Mouse (Mus musculus) kidney, embryonic 16.5 days (tissue): ENCODE data around the gene Ltf. TPM values are rescaled to one million over a fixed set of nuclear protein-coding genes. Genes with fewer than 3 reads are reported as not detected.

Experiments used
- ATAC-seq: fragments of 200-750 bp; cut with Nextera tagmentation; 2 replicates; pipeline ENCODE4 v1.8.0; 2017; ENCODE audit warnings: moderate TSS enrichment; ENCODE audit not compliant: low FRiP score, low TSS enrichment
- H3K27ac ChIP-seq: fragments of 300-500 bp; sonication (generic); 2 replicates; pipeline ENCODE4 v1.5.1; 2014; ENCODE audit warnings: low read length
- H3K27me3 ChIP-seq: fragments of 300-500 bp; sonication (generic); 2 replicates; pipeline ENCODE4 v1.6.1; 2014; ENCODE audit warnings: low read length, control low read depth, mixed read lengths; ENCODE audit not compliant: insufficient read depth
- H3K36me3 ChIP-seq: fragments of 300-500 bp; sonication (generic); 2 replicates; pipeline ENCODE4 v1.6.1; 2014; ENCODE audit warnings: low read length, control low read depth, mixed read lengths; ENCODE audit not compliant: insufficient read depth
- H3K4me1 ChIP-seq: fragments of 300-500 bp; sonication (generic); 2 replicates; pipeline ENCODE4 v1.6.1; 2014; ENCODE audit warnings: low read length, control low read depth, mixed read lengths; ENCODE audit not compliant: insufficient read depth
- H3K4me2 ChIP-seq: fragments of 300-500 bp; sonication (generic); replicated peaks from 2 replicates; pipeline ENCODE4 v1.6.1; 2014; ENCODE audit warnings: low read depth, low read length
- H3K4me3 ChIP-seq: fragments of 300-500 bp; sonication (generic); 2 replicates; pipeline ENCODE4 v1.5.1; 2014; ENCODE audit warnings: mild to moderate bottlenecking, low read length
- H3K9ac ChIP-seq: fragments of 300-500 bp; sonication (generic); replicated peaks from 2 replicates; pipeline ENCODE4 v1.6.1; 2014; ENCODE audit warnings: low read length
- H3K9me3 ChIP-seq: fragments of 300-500 bp; sonication (generic); 2 replicates; pipeline ENCODE4 v1.6.1; 2016; ENCODE audit warnings: low read length, control low read depth
- whole genome bisulfite sequencing: fragments of 180-500 bp; shearing (Covaris S2); extraction: QIAGEN DNeasy Blood & Tissue Kit; methylation state at CpG from one replicate; pipeline ENCODE4 v1.1.7; 2014; 5-methylcytosine and 5-hydroxymethylcytosine counted together
- polyA plus RNA-seq: library from polyadenylated mRNA; unstranded; fragments of >200 nt; fragmentation: Nextera tagmentation; extraction: Ambion mirVana; gene quantifications from 2 replicates; pipeline ENCODE4 v1.2.1, GENCODE M21; 2015

Gene Ltf
- polyA plus RNA-seq, 1 experiment from 2014 or later: 1.8 TPM

GRCm38 (mm10) chr9:110993281-110993709, 25.8 kb upstream of the Ltf start:
- H3K9ac ChIP-seq: no peak overlapping the region
- H3K36me3 ChIP-seq: no peaks in the 10 kb centered on the region
- H3K27ac ChIP-seq: no peak overlapping the region
- no peak overlapping the region for H3K4me3 ChIP-seq
- no peak overlapping the region for H3K4me2 ChIP-seq
- 28% methylated on average over 3 of the region's 3 CpGs for WGBS
- ATAC-seq: no peak
- H3K9me3 ChIP-seq: no peaks in the 10 kb centered on the region
- no peaks in the 10 kb centered on the region for H3K27me3 ChIP-seq
- H3K4me1 ChIP-seq: no peaks in the 10 kb centered on the region

GRCm38 (mm10) chr9:110994716-110995172, 24.3 kb upstream of the Ltf start:
- peak overlapping the region; percentile 56 for H3K4me2 ChIP-seq
- no peaks in the 10 kb centered on the region for H3K36me3 ChIP-seq
- peak overlapping the region; percentile 50 for H3K9ac ChIP-seq
- H3K4me3 ChIP-seq: peak overlapping the region; percentile 45
- H3K4me1 ChIP-seq: no peaks in the 10 kb centered on the region
- H3K9me3 ChIP-seq: no peaks in the 10 kb centered on the region
- no peaks in the 10 kb centered on the region for H3K27me3 ChIP-seq
- peak overlapping the region; percentile 8; the same call in 1 of the 2 replicates for H3K27ac ChIP-seq
- peak; percentile 93 for ATAC-seq
- 7% methylated on average over 13 of the region's 13 CpGs for WGBS

- Histone ChIP-seq H3K9me3 (no peaks in the 10 kb centered on the region), H3K4me2 (no peak overlapping the region), H3K4me1 (no peaks in the 10 kb centered on the region), H3K9ac (no peak overlapping the region), H3K27me3 (no peaks in the 10 kb centered on the region), H3K27ac (no peak overlapping the region), H3K36me3 (no peaks in the 10 kb centered on the region), H3K4me3 (no peak overlapping the region)
- ATAC-seq: no peak
- WGBS: 4% methylated on average over 5 of the region's 5 CpGs
These were observed 21.8 kb upstream of the Ltf start for GRCm38 (mm10) chr9:110997245-110997644.

- Histone ChIP-seq H3K9me3 (no peaks in the 10 kb centered on the region), H3K36me3 (no peaks in the 10 kb centered on the region), H3K4me2 (no peak overlapping the region), H3K4me1 (no peaks in the 10 kb centered on the region), H3K9ac (no peak overlapping the region), H3K27me3 (no peaks in the 10 kb centered on the region), H3K4me3 (no peak overlapping the region), H3K27ac (no peak overlapping the region)
- ATAC-seq: no peak
- WGBS: 86% methylated on average over 2 of the region's 2 CpGs
These were observed 20.0 kb upstream of the Ltf start for GRCm38 (mm10) chr9:110999056-110999455.

GRCm38 (mm10) chr9:110999856-111000255, 19.2 kb upstream of the Ltf start:
- Histone ChIP-seq H3K9me3 (no peaks in the 10 kb centered on the region), H3K27me3 (no peaks in the 10 kb centered on the region), H3K36me3 (no peaks in the 10 kb centered on the region), H3K4me2 (no peak overlapping the region), H3K9ac (no peak overlapping the region), H3K4me3 (no peak overlapping the region), H3K27ac (no peak overlapping the region), H3K4me1 (no peaks in the 10 kb centered on the region)
- WGBS: 73% methylated on average over 10 of the region's 10 CpGs
- ATAC-seq: no peak

GRCm38 (mm10) chr9:111001621-111002020, 17.4 kb upstream of the Ltf start:
- Histone ChIP-seq H3K27ac (no peak overlapping the region), H3K4me3 (no peak overlapping the region), H3K27me3 (no peaks in the 10 kb centered on the region), H3K4me1 (no peaks in the 10 kb centered on the region), H3K36me3 (no peaks in the 10 kb centered on the region), H3K9me3 (no peaks in the 10 kb centered on the region), H3K9ac (no peak overlapping the region), H3K4me2 (no peak overlapping the region)
- WGBS: 79% methylated on average over 12 of the region's 12 CpGs
- ATAC-seq: no peak

- WGBS: 91% methylated on average over 9 of the region's 9 CpGs
- Histone ChIP-seq H3K27ac (no peak overlapping the region), H3K9ac (no peak overlapping the region), H3K27me3 (no peaks in the 10 kb centered on the region), H3K9me3 (no peaks in the 10 kb centered on the region), H3K4me1 (no peaks in the 10 kb centered on the region), H3K36me3 (no peaks in the 10 kb centered on the region), H3K4me2 (no peak overlapping the region), H3K4me3 (no peak overlapping the region)
- no peak for ATAC-seq
These were observed 15.8 kb upstream of the Ltf start for GRCm38 (mm10) chr9:111003279-111003678.

GRCm38 (mm10) chr9:111006544-111006943, 12.5 kb upstream of the Ltf start:
- Histone ChIP-seq H3K4me3 (no peak overlapping the region), H3K4me1 (no peaks in the 10 kb centered on the region), H3K4me2 (no peak overlapping the region), H3K36me3 (no peaks in the 10 kb centered on the region), H3K9ac (no peak overlapping the region), H3K9me3 (no peaks in the 10 kb centered on the region), H3K27ac (no peak overlapping the region), H3K27me3 (no peaks in the 10 kb centered on the region)
- ATAC-seq: no peak
- 93% methylated on average over 2 of the region's 2 CpGs for WGBS

- Histone ChIP-seq H3K9me3 (no peaks in the 10 kb centered on the region), H3K27ac (no peak overlapping the region), H3K36me3 (no peaks in the 10 kb centered on the region), H3K27me3 (no peaks in the 10 kb centered on the region), H3K9ac (no peak overlapping the region), H3K4me1 (peaks cover 4% of the 10 kb centered on the region; the same call in 1 of the 2 replicates), H3K4me2 (no peak overlapping the region), H3K4me3 (no peak overlapping the region)
- no peak for ATAC-seq
- 67% methylated on average over 3 of the region's 3 CpGs for WGBS
These were observed 9.3 kb upstream of the Ltf start for GRCm38 (mm10) chr9:111009763-111010162.

GRCm38 (mm10) chr9:111011550-111011949, 7.5 kb upstream of the Ltf start:
- H3K27me3 ChIP-seq: no peaks in the 10 kb centered on the region
- H3K4me1 ChIP-seq: peaks cover 4% of the 10 kb centered on the region; the same call in 1 of the 2 replicates
- H3K9me3 ChIP-seq: no peaks in the 10 kb centered on the region
- ATAC-seq: peak; percentile 49; the same call in 1 of the 2 replicates
- H3K27ac ChIP-seq: no peak overlapping the region
- no peak overlapping the region for H3K9ac ChIP-seq
- 61% methylated on average over 9 of the region's 9 CpGs for WGBS
- H3K4me3 ChIP-seq: no peak overlapping the region
- H3K4me2 ChIP-seq: no peak overlapping the region
- no peaks in the 10 kb centered on the region for H3K36me3 ChIP-seq
